1 mouse cellular context compared by ENCODE assay signal in genomic region chr7:45129776-45130512, GRCm38 (mm10).
TF ChIP-seq lines count a peak whose summit lies in the region.

No protein-coding gene starts in this region.

TF ChIP-seq in CH12.LX, 34 proteins besides CTCF, POLR2A, EP300 and RAD21 (continued from another document):
- no peak for TF ChIP-seq UBTF (IDR thresholded peaks at IDR 0.05; ENCODE audit: low read depth, low read length)
